Mouse (Mus musculus): ENCODE results near the gene Prkcz. TPM values are rescaled to one million over a fixed set of nuclear protein-coding genes. Genes with fewer than 3 reads are reported as not detected.

Gene Prkcz
- total and polyA plus RNA-seq, 2 experiments from 2014 or later: 104 to 106 TPM

DNA sequence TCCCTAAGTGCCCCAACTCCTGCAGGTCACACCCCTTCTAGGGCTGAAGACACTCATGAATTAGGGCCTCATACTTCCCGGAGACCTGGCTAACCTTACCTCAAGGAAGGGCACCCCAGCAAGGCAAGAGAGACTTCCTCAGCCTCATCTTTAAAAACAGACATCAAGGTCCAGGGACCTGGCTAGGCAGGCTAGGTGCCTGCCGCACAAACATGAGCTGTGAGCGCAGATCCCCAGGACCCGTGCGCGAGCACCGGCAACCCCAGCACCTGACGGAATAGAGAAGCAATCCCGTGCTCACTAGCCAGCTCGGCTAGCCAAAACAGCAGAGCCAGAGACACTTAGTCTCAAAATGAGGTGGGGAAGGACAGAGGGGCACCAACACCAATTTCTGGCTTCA, 146.4 kb downstream of the Prkcz start:
- H3K9ac ChIP-seq (replicated peaks; ENCODE audit: low read length, poor library complexity, severe bottlenecking): no peak overlapping the region
- peaks cover 48% of the 10 kb centered on the region for H3K4me1 ChIP-seq (ENCODE audit: insufficient read depth, low read length)
- TF ChIP-seq CTCF (IDR thresholded peaks at IDR 0.05): no peak
- ATAC-seq (ENCODE audit: low FRiP score) (no peak), DNase-seq (ENCODE audit: low spot score) (no peak)
- no peaks in the 10 kb centered on the region for H3K27me3 ChIP-seq (ENCODE audit: insufficient read depth, low read length)
- peak overlapping the region; percentile 22; the same call in 1 of the 2 replicates for H3K4me2 ChIP-seq (ENCODE audit: low read depth, low read length, poor library complexity, severe bottlenecking)
- H3K27ac ChIP-seq (ENCODE audit: low read depth, low read length): no peak overlapping the region
- H3K36me3 ChIP-seq (ENCODE audit: insufficient read depth, low read length): no peaks in the 10 kb centered on the region; the same call in 1 of the 2 replicates
- no peaks in the 10 kb centered on the region for H3K9me3 ChIP-seq (ENCODE audit: low read length)
- WGBS: 74% methylated on average over 10 of the region's 10 CpGs
- no peak overlapping the region for H3K4me3 ChIP-seq (ENCODE audit: low read depth, low read length)

DNA sequence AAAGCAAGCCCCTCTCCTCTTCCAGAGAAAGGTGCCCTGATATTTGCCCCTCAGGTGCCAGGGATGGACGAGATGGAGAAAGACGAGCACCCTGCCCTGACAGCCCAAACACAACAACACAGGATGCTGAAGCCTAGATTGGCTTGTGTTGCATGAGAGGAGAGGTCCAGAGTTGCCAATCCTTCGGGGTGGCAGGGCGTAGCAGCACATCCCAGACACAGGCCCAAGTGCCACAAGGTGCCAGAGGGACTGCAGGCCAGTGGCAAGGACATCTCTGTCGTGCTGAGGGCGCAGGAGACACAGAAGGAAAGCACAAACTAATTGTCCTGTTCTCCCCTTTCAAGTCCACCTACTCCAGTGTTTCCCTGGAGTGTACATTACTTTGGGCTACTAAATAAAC, 147.0 kb downstream of the Prkcz start:
- 70% methylated on average over 6 of the region's 6 CpGs for WGBS
- ATAC-seq (ENCODE audit: low FRiP score) (no peak), DNase-seq (ENCODE audit: low spot score) (no peak)
- H3K27ac ChIP-seq (ENCODE audit: low read depth, low read length): 0 out of 2 replicates have a peak overlapping the region, but pooled peaks have one; percentile 20
- no peak overlapping the region for H3K9ac ChIP-seq (replicated peaks; ENCODE audit: low read length, poor library complexity, severe bottlenecking)
- no peak overlapping the region for H3K4me2 ChIP-seq (ENCODE audit: low read depth, low read length, poor library complexity, severe bottlenecking)
- peaks cover 42% of the 10 kb centered on the region for H3K4me1 ChIP-seq (ENCODE audit: insufficient read depth, low read length)
- H3K9me3 ChIP-seq (ENCODE audit: low read length): no peaks in the 10 kb centered on the region
- TF ChIP-seq CTCF (IDR thresholded peaks at IDR 0.05): no peak
- H3K36me3 ChIP-seq (ENCODE audit: insufficient read depth, low read length): no peaks in the 10 kb centered on the region; the same call in 1 of the 2 replicates
- H3K27me3 ChIP-seq (ENCODE audit: insufficient read depth, low read length): no peaks in the 10 kb centered on the region
- no peak overlapping the region for H3K4me3 ChIP-seq (ENCODE audit: low read depth, low read length)

DNA sequence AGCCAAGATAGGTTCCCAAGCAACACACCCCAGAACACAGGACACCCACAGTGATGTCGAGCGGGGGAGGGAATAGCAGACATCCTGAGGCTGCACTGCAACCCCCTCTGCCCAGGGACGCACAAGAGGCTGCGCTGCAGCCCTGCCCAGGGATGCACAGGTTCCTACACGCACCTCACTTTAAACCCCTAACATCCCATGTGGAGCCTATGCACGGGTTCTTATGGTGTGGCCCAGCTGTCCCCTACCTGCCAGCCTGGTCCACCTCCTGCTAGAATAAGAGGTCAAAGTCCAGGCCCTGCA, 147.5 kb downstream of the Prkcz start:
- Histone ChIP-seq H3K36me3 (ENCODE audit: insufficient read depth, low read length) (no peaks in the 10 kb centered on the region; the same call in 1 of the 2 replicates), H3K27me3 (ENCODE audit: insufficient read depth, low read length) (no peaks in the 10 kb centered on the region), H3K9me3 (ENCODE audit: low read length) (no peaks in the 10 kb centered on the region), H3K27ac (ENCODE audit: low read depth, low read length) (no peak overlapping the region), H3K4me2 (ENCODE audit: low read depth, low read length, poor library complexity, severe bottlenecking) (no peak overlapping the region; the same call in 1 of the 2 replicates), H3K4me3 (ENCODE audit: low read depth, low read length) (no peak overlapping the region), H3K4me1 (ENCODE audit: insufficient read depth, low read length) (peaks cover 37% of the 10 kb centered on the region), H3K9ac (replicated peaks; ENCODE audit: low read length, poor library complexity, severe bottlenecking) (no peak overlapping the region)
- WGBS: 62% methylated on average over 6 of the region's 6 CpGs
- no peak for TF ChIP-seq CTCF (IDR thresholded peaks at IDR 0.05)
- ATAC-seq (ENCODE audit: low FRiP score): no peak
- no peak for DNase-seq (ENCODE audit: low spot score)

DNA sequence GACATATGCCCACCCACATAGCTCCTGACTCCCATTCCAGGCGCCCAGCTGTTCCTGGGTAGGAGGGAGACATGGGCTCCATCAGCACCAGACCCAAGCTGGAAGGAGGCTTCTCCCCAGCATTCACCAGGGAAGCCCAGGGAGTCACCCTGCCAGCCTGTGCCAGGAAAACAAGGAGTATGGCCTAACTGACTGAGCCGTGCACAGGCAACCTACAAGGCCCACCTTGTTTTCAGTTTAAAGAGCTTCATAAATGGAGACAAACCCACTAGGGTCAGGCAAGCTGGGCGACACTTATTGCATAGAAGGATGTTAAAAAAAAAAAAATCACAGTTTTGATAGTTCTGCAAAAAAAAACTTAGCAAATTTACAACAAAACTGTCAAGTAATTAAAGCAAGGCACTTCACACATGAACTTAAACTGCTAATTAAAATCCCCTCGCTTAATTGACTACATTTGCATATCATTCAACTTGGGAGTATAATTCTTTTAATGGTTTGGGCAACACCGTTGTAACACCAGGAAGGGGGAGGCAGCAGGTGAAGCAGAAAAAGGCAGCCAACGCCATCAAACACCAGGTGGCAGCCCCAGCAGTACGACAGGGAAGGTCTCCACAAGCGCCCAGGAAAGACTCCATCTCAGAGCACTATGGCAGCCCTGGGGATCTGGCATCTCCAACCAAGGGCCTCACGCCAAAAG, 148.0 kb downstream of the Prkcz start:
- Histone ChIP-seq H3K4me3 (ENCODE audit: low read depth, low read length) (no peak overlapping the region), H3K9me3 (ENCODE audit: low read length) (no peaks in the 10 kb centered on the region), H3K4me1 (ENCODE audit: insufficient read depth, low read length) (peaks cover 32% of the 10 kb centered on the region), H3K4me2 (ENCODE audit: low read depth, low read length, poor library complexity, severe bottlenecking) (no peak overlapping the region; the same call in 1 of the 2 replicates), H3K27me3 (ENCODE audit: insufficient read depth, low read length) (no peaks in the 10 kb centered on the region), H3K36me3 (ENCODE audit: insufficient read depth, low read length) (no peaks in the 10 kb centered on the region; the same call in 1 of the 2 replicates), H3K27ac (ENCODE audit: low read depth, low read length) (no peak overlapping the region), H3K9ac (replicated peaks; ENCODE audit: low read length, poor library complexity, severe bottlenecking) (no peak overlapping the region)
- ATAC-seq (ENCODE audit: low FRiP score) (no peak), DNase-seq (ENCODE audit: low spot score) (peak; percentile 59)
- peak; percentile 43 for TF ChIP-seq CTCF (IDR thresholded peaks at IDR 0.05)
- WGBS: 42% methylated on average over 9 of the region's 9 CpGs

Other genes starting within 250 kb of the Prkcz start
- 59.8 and 63.1 TPM in 2 replicates for gene Ski, start 138.8 kb downstream of the Prkcz start, total RNA-seq (2014; rRNA removed)
- 7.1 and 8.4 TPM in 2 replicates for gene Ski, start 138.8 kb downstream of the Prkcz start, polyA plus RNA-seq (2015; fragmentation: Nextera tagmentation; extraction: Ambion mirVana)
- gene Faap20, start 111.6 kb downstream of the Prkcz start, total RNA-seq (2014; rRNA removed): 39.5 and 48.7 TPM in 2 replicates
- 56.6 and 57.1 TPM in 2 replicates for gene Faap20, start 111.6 kb downstream of the Prkcz start, polyA plus RNA-seq (2015; fragmentation: Nextera tagmentation; extraction: Ambion mirVana)
- 0.11 and 0.52 TPM in 2 replicates for gene Gabrd, start 36.8 kb upstream of the Prkcz start, total RNA-seq (2014; rRNA removed)
- 0.36 and 0.37 TPM in 2 replicates for gene Gabrd, start 36.8 kb upstream of the Prkcz start, polyA plus RNA-seq (2015; fragmentation: Nextera tagmentation; extraction: Ambion mirVana)
- gene Cfap74, start 47.8 kb upstream of the Prkcz start, total RNA-seq (2014; rRNA removed): 5.7 TPM in 2 replicates
- 5.8 and 6.5 TPM in 2 replicates for gene Cfap74, start 47.8 kb upstream of the Prkcz start, polyA plus RNA-seq (2015; fragmentation: Nextera tagmentation; extraction: Ambion mirVana)
- gene Tmem52, start 107.8 kb upstream of the Prkcz start, total RNA-seq (2014; rRNA removed): 1.5 and 2.1 TPM in 2 replicates
- gene Tmem52, start 107.8 kb upstream of the Prkcz start, polyA plus RNA-seq (2015; fragmentation: Nextera tagmentation; extraction: Ambion mirVana): 0.33 TPM in 1 of 2 replicates, not detected in the other
- gene Gnb1, start 130.0 kb upstream of the Prkcz start, total RNA-seq (2014; rRNA removed): 405 and 431 TPM in 2 replicates
- gene Gnb1, start 130.0 kb upstream of the Prkcz start, polyA plus RNA-seq (2015; fragmentation: Nextera tagmentation; extraction: Ambion mirVana): 1,405 and 1,414 TPM in 2 replicates
- 69.1 and 81.6 TPM in 2 replicates for gene Nadk, start 201.0 kb upstream of the Prkcz start, total RNA-seq (2014; rRNA removed)
- 48.2 and 56.6 TPM in 2 replicates for gene Nadk, start 201.0 kb upstream of the Prkcz start, polyA plus RNA-seq (2015; fragmentation: Nextera tagmentation; extraction: Ambion mirVana)
- gene Slc35e2, start 240.1 kb upstream of the Prkcz start, total RNA-seq (2014; rRNA removed): 65.1 and 74.9 TPM in 2 replicates
- 14.7 and 14.8 TPM in 2 replicates for gene Slc35e2, start 240.1 kb upstream of the Prkcz start, polyA plus RNA-seq (2015; fragmentation: Nextera tagmentation; extraction: Ambion mirVana)

Measured in midbrain, postnatal 0 days (tissue).